Mouse (Mus musculus) embryo, embryonic 10 days (tissue): ENCODE results near the gene Use1.
A peak's percentile ranks its signal among the peaks of the same experiment; 100 is the strongest.

Source experiments
- DNase-seq: peaks from one replicate; pipeline ENCODE4 v3.0.0-alpha.2; 2015; ENCODE audit warnings: low spot score

Gene Use1

GRCm38 (mm10) chr8:71376423-71377030 is 9.9 kb downstream of the Use1 start:
- DNase-seq, result no peak

DNA sequence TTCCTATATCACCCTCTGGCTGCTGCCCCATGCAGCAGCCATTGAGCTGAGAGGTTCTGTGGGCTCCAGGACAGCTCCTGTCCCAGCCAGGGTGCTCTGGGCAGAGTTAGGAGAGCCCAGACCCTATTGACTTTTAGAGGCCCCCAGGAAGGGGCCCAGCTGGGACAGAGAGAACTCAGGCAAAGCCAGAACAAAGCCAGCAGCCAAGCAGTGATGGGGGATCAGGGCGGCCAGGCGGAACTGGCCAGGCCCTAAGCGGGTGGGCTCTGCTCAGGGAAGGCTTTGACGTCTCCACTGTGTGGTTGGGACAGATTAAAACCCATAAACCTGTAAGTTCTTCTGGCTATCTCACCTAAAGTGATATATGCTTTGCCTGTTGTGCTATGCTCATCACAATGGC is 12.4 kb downstream of the Use1 start:
- DNase-seq, result no peak

DNA sequence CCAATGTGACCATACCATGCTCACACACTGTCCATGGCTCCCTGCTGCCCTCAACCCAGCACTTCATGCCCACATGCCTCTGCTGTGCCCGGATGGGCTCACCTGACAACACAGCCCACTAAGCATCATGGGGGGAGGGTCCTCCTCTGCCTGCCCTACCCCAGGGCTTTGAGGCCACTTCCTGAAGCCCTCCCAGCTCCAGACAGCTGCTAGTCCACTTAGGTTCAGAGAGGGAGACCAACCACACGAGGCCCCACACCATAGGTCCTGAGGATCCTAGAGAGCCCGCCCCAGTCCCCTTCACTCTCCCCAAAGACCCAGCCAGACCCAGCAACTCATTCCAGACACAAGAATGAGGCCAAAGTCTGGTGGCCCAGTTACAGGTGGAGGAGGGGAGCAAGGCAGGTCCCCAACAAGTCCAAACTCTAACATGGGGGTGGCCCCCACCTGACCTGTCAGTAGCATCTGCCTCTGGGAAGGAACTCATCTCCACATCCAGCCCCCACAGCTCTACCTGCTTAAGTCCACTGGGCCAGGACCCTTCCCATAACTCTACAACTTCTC is 12.9 kb downstream of the Use1 start:
- DNase-seq, result no peak

DNA sequence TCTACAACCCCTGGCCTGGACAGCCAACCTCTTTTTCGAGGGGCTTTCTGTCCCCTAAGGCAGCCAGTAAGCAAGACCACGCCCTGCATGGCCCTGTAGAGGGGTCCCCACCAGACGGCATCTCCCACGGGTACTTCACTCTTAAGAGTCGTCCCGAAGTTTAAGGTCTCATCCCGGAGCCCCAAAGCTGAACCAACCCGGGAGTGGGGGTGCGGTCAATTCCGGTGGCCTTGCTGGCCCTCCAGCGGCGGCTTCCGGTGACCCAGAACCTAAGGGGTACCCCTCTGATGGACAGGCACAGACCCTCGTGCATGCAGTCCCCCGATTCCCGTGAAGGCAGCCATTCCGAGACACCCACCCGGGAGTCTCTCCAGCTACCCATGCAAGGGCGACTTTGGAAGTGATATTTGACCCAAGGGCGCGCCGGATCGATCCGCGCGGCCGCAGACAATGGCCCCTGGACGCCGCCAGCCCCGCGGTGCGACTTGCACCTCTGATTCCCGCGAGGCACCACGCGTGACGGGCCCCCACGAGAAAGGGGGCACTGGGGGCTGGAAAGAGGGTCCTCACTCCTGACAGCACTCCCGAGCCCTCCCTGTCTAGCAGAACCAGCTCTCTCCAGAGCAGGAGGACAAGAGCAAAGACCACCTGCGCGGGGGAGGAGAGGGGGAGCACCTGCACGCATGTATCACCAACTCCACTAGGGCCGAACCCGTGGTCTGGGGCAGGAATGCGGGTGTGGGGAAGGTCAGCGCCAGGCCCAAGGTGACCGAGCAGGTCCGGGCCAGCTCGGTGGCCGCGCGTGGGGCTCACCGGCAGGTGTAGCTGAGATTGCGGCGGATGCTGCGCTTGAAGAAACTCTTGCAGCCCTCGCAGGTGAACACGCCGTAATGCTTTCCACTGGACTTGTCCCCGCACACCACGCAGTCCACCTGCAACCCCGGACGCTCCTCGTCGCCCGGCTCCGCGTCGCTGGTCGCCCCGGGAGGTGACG is 13.8 kb downstream of the Use1 start:
- DNase-seq, result peak; percentile 32

DNA sequence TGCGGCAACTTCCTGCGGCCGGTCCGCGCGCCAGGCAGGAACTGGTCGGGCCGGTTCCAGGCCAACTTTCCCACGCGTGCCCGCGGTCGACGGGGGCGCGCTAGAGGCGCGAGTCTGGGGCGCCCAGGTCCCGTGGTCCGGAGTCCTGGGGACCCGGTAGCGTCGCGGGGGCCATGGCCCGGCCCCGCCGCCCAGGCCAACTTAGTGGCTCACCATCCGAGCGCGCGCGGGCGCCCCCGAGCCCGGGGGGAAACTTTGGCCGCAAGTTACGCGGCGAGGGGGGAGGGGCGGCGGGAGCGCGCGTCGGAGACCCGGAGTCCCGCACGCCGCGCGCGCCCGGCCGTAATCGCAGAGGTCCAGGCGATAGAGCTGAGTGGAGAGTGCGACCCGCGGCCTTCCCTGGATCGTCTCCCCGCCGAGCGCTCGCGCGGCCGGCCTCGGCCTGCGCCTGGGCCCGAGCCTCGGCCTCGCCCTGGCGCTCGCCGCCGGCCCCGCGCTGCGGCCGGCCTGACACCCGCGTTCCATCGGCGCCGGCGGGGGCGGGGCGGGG is 14.8 kb downstream of the Use1 start, which contains the start of gene Nr2f6:
Nr2f6 (minus strand) TSS at position 540 of the 550 bp plus-strand sequence.
- peak; percentile 78 for DNase-seq

DNA sequence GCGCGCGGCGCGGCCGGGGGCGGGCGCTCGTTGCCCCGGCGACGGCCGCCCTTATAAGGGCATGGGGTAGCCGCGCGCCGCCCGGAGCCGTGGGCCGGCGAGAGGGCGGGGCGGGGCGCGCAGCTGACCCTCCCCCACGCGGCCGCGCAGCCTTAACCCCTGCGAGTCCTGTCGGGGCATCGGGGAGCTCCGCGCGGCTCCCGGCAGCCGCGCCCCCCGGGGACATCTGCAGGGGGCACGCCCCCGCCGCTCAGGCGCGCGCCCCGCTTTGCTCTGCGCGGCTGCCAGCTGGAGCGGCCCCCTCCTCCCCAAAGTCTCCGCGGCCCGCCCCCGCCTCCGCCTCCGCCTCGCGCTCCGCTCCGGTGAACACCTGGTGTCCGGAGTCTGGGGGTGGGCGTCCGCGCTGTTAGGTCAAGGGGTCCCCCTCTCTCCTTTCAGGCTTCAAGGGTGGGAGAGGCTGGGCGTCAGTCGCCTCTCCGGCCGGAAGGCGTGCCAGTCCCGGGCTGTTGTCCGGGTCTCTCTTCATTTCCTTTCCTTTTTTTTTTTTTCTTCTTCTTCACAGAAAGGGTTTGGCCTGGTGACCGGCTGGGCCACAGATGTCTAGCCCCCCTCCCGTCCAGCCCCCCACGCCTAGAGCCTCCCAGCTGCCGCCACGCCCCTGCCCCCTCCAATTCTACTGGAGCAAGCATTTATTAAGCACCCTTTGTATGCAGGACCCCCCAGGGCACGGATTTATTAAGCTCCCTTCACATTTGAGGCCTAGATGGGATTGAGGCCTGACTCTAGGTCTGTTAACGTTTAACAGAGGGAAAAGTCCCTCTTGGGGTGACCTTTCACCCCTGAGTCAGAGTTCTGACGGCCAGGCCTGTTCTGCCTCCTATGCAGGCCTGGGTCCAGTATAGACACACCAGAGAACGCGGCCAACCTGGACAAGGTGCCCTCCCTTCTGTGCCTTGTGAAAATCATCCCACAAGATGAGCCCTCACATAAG is 15.6 kb downstream of the Use1 start:
- DNase-seq, result peak; percentile 90

DNA sequence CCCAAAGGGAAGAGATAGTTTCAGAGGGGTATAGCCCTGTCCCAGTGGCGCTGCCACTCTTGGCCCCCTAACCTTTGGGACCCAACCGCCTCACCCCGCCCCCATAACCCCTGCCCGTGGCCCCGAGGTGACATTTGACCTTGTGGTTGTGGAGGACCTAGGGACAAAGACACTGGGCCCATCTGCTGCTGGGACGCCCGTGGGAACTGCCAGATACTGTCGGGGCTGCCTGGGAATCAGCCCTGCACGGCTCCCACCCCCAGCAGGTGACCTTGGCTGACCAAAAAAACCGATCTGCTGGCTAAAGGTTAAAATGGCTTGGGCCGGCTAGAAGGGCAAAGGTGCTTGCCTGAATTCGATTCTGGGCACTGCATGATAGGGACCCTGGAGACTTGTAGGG is 16.7 kb downstream of the Use1 start:
- DNase-seq, result peak; percentile 58

GRCm38 (mm10) chr8:71383860-71384259 is 17.2 kb downstream of the Use1 start:
- DNase-seq, result no peak

- DNase-seq, result no peak
These were observed 18.7 kb downstream of the Use1 start for GRCm38 (mm10) chr8:71385212-71385835.

DNA sequence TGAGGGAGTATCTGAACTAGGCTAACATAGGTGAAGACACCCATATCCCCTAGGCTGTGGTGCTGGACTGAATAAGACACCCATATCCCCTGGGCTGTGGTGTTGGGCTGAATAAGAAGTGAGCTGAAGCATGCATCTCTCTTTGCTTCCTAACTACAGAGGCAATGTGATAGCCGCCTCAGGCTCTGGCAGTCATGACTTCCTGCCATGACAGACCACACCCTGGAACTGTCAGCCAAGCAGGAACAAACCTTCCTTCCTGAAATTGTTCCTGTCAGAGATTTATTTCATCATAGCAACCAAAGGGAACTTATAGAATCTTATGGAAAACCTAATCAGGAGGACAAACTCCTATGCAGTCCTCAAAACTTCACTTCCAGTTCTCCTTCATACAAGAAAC is 21.6 kb downstream of the Use1 start:
- no peak for DNase-seq

- no peak for DNase-seq
These were observed 25.0 kb downstream of the Use1 start for GRCm38 (mm10) chr8:71391696-71392095.

GRCm38 (mm10) chr8:71392391-71392790 is 25.7 kb downstream of the Use1 start:
- DNase-seq, result no peak

GRCm38 (mm10) chr8:71392871-71393270 is 26.2 kb downstream of the Use1 start:
- DNase-seq, result peak; percentile 79

DNA sequence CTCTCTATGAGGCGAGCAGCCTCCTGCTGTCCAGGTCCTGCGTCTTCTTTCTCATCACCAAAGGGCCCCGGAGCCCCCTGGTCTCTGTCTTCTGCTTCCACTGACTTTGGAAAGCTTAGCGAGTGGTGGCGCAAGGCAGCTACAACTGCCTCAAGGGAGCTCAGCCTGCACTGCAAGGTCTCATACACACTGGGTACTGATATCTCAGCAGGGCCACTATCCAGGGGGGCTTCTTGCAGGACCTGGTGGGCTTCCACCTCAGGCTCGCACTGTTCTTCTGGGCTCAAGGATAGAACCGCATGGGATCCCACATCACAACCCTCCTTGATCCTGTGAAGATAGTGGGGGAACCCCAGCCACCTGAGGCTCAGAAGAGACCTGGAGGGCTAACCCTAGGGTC is 27.8 kb downstream of the Use1 start:
- DNase-seq, result no peak

DNA sequence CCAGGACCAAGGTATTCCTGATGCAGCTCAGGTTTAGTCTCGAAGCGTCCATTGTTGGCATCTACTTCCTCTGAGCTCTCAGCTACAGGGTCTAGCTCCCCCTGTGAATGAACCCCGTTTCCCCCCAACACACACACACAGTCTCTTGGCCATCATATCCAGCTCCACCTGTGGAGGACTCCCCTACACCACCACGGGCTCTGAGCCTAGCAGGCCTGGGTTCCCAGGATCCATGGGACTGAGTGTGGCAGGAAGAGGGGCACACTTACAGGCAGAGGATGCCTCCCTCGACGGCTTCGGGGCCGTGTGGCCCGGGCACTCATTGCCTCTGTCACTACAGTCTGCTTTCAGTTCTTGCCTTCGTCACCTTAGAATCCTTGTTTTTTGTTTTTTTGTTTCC is 28.4 kb downstream of the Use1 start:
- DNase-seq, result no peak

- DNase-seq, result no peak
These were observed 29.0 kb downstream of the Use1 start, which contains the start of gene Ushbp1 for GRCm38 (mm10) chr8:71395629-71396028. Gene Ushbp1, minus strand, starts transcription at chr8:71395802.

- peak; percentile 97 for DNase-seq
These were observed 30.1 kb downstream of the Use1 start, which contains the start of gene Babam1 for GRCm38 (mm10) chr8:71396639-71397305. Gene Babam1, plus strand, starts transcription at chr8:71396861.

DNA sequence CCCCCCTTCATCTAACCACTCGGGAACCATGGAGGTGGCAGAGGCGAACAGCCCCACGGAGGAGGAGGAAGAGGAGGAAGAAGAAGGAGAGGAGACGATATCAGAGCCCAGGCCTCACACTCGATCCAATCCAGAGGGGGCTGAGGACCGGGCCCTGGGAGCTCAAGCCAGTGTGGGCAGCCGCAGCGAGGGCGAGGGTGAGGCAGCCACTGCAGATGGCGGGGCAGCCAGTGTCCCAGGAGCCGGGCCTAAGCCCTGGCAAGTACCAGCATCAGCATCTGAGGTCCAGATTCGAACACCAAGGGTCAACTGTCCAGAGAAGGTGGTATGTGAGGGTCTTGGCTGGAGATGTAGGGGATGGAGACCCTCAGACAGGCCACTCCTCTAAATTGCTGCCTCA is 31.1 kb downstream of the Use1 start:
- DNase-seq, result no peak

GRCm38 (mm10) chr8:71400826-71401225 is 34.2 kb downstream of the Use1 start:
- no peak for DNase-seq

- DNase-seq, result no peak
These were observed 34.8 kb downstream of the Use1 start for GRCm38 (mm10) chr8:71401454-71401853.
